Mouse (Mus musculus) liver, adult (tissue): ENCODE results near the gene Lexm.

Experiments used
- GATA4 ChIP-seq: IDR thresholded peaks from 2 replicates; pipeline ENCODE4 v1.6.1; 2014; ENCODE audit warnings: mild to moderate bottlenecking, low read length; ENCODE audit not compliant: insufficient replicate concordance

The Lexm gene

DNA sequence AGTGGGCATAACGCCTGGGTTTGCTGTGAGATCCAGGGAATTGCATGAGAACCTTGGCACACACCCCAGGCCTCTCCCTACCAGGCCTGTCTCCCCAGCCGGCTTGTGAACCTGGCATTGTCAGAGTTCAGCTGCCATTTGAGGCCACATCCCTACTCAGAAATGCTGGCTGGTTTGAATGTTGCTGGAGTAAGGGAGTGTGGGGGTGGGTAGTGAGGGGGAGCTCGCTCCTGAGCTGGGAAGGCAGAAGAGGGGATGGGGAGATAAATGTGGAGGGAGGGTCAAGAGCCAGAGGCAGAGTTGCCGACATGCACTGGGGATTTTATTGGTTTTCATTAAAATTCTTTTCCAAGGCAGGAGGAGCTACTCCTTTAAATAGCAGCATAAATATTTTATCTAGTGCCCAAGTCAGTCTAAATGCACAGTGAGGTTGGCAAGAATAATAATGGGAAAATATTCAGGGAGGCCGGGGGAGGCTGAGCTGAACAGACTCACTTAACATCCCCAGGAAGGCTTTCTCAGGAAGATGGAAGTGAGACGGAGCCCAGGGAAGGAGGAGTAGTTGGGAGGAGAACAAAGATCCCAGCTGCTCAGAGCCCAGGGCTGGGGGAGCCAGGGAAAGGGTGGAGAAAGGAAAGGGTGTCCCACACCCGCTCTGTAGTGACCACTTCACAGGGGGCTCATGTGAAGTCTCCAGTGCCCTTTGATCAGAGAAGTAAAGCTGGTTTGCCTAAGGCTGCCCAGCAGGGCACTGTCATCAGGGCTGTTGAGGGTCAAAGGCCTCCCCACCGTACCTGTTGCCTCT lies 16.4 kb upstream of the Lexm start:
- TF ChIP-seq GATA4 = no peak

DNA sequence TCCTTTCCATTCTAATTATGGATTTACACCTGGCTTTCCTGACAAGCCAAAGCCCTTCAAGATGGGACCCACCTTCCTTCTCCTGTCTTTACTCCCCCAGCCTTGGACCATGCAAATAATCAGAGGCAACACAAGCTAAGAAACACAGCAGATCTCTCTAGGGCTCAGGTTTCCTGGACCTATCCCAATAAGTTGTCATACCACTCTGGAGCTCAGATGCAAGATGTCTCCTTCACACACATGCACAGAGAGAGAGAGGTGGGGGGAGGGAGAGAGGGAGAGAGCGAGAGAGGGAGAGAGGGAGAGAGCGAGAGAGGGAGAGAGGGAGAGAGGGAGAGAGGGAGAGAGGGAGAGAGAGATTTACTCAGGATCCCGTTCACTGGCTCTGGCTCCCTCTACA lies 15.3 kb upstream of the Lexm start:
- no peak for TF ChIP-seq GATA4

DNA sequence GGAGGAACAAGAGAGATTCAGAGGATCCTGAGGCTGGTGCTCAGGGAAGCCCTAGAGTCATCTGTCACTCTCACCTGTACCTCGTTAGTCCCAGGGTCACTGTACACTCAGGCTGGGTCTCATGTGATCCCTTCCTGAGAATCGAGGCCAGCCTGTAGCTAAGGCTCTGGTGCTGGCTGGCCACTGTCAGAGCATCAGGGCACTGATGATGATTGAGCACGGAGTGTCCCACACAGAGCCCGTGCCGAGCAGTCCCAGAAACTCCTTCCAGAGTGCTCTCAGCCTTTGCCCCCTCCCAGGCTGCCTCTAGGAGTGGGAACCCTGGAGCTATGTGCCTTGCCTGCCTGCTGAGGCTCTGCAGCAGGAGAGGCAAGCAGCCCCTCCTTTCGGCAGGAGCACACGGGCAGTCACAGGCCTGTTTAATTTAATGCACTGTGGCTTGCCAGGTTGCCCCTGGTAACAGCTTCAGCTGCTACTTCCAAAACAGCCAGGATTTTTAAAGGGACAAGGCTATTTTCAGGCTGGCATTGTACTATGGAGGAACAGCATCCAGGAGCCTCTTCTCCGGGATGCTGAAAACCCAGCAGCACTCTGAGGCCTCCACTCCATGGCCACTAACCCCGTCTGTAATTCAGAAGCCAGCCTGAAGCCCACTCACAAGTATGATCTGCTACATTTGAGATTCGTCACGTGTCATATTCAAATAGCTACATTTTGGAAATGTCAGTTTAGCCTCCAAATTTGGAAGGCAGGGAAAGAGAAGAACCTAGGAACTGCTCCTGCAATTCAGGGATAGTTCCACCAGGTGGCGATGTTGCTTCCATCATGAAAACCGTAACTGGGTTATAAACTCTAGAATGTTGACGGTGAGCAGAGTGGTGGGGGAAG lies 13.5 kb upstream of the Lexm start:
- no peak for TF ChIP-seq GATA4

DNA sequence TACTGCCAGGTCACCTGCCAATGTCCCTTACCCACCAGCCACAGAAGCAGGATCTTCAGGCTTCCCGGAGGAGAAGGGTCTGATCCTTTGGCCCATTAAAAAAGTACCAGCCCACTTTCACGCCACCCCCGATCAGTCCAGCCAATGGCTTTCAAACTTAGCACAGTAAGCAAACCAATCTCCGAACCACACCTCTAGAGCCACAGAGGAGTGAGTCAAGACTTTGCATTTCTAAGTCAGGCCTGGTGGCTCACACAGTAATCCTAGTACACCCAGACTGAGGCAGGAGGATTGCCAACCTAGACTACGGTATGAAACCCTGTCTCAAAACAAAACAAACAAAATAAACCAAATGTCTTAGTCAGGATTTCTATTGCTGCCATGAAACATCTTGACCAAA lies 12.3 kb upstream of the Lexm start:
- TF ChIP-seq GATA4 = no peak

DNA sequence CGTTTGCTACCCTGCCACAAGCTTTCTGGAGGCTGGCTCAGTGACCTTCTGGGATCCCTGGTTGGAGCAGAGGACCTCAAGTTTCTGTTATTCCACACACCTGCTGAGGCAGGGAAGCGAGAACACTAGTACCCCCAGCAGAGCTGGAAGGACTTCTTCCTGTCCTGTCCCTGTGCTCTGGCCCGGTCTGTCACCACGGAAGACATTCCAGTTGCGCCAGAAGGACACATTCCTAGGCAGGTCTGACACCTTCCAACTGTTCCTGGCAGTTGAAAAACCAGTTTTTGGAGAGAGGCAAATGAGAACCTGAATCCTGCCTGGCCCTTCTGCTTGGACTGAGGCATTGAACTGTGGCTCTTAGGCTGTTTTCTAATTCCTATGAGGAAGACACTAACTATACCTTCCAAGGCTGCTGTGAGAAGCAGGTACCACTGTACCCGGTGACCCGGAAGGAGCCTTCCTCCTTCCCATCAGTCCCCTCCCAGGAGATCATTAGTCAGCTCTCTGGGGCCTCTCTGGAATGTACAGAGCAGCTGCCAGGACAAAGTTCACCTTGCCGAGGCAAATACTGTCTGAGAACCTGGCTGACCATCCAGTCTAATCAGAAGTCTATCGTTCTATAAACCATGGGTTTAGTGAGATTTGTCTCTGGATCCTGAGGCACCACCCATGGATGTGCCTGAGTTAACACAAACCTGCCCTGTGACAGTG lies 11.8 kb upstream of the Lexm start:
- no peak for TF ChIP-seq GATA4

DNA sequence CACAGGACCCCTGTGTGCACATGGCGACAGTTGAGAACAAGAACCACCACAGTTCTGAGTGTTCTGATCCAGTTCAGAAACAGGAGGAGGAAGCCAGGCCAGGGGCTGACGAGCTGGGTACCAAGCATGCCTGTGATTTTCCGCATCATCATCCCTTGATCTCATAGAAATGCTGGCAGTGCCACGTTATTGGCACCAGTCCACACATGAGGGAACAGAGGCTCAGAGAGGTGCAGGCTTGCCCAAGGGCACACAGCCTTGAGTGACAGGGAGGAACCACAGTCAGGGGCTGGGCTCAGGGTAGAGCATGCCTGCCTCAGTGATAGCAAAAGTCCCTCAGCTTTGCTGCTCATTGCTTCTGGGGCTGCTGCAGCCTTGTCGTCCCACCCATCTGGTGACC lies 10.8 kb upstream of the Lexm start:
- TF ChIP-seq GATA4 = no peak

DNA sequence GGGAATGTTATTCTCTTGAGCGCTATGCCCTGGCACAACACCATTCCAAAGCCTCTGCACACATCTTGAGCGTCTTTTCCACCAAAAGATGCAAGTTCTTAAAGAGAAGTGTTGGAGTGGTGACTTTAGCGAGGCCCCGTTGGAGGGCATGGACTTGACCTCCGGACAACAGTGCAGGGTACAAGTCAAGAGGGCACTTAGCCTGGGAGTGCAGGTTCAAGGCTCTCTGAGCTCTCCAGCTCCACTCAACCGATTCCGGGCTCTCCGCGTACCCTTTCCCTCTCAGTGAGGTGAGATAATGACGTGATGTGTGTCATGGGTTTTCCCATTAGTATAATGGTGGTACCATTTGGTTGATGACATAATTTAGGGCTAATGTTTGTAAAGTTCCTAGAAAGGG lies 7.2 kb upstream of the Lexm start:
- no peak for TF ChIP-seq GATA4

DNA sequence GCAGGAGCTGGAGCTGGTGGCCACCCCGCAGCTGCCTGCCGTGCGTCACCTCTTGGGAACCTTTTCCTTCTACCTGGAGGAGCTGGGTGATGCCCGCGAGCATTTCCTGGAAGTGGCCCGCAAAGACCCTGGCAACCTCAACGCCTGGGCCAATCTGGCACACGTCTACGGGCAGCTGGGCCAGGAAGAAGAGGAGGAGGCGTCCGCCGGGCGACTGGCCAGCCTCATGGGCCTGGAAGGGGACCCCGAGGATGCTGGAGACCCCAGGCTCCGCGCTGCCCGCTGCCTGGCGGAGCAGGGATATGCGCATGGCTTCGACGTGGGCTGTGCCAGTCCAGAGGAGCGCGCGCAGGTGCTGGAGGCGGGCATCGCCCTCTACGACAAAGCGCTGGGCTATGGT lies 5.7 kb upstream of the Lexm start:
- TF ChIP-seq GATA4 = no peak

DNA sequence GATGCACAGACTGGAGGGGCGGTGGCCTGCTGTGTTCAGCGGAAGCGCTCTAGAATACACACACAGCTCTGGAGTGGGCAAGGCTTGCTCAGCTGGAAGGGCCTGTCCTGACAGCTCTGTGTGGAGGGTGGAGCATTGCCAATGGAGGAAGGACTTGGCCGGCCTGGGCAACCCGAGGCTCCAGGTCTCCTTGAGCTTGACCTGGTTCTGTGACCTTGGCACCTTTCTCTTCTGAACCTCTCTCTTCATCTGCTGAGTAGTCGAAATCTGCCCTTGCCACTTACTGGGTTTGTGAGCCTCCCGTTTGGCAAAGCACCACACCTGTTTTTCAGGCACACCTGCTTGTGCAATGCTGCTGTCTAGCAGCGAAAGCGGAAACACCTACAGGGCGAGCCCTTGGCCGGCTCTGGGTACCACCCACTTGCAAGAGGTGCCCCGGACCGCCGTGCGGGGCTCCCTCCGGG lies 5.0 kb upstream of the Lexm start, which contains the start of gene Ttc22:
TSS of gene Ttc22 (plus strand) at position 403 of the 464 bp plus-strand sequence.
- TF ChIP-seq GATA4 = no peak

DNA sequence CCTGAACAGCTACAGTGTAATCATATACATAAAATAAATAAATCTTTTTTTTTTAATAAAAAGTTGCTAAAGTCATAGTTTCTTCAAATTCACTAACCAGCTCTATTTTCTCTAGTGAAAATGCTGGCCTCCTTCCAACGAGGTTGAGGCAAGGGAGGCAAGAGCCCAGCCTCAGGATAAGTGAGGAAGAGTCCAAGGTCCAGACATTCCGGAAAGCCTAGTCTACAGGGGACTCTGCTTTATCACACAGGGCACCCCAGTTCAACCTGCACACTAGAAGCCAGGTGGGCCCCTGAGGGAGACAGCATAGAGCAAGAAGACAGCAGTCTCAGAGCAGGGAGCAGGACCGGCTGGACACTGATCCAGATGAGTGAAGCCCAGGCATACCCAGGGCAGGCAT lies 4.4 kb upstream of the Lexm start:
- TF ChIP-seq GATA4 = no peak

DNA sequence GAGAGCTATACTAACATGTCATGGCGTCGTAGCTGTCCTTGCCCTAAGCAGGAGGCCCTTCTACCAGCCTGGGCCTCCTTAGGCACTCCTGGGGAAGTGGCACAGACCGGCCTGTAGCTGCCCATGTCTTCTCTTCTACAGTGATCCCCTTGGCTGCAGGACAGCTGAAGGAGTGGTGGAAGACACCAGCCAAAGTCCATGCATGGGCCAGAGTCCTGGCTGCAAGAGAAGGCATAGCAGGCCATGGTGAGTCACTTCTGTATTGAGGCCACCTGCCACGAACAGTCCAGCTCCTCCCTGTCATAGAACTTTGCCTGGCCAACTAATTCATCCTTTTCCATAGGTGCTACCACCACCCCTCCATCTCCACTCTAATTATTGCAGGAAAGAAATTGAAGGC lies 1.9 kb upstream of the Lexm start:
- TF ChIP-seq GATA4 = no peak

DNA sequence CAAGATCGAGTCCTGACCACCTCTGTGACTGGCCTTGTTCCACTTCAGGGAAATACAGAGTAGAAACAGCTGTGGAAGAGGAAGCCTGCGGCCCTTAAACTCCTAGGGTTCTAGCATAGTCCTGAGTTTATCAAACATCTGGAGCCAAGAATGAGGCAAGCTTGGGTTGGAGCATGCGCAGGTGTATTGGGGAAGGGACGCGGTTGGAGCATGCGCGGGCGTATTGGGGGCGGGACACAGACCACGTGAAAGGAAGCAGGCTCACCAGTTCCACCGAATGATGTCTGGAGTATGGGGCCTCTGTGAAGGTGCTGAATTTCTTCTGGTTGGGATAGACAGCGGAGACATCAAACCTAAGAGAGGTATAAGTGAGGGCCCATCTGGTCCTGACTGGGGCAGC lies 1.4 kb downstream of the Lexm start:
- TF ChIP-seq GATA4 = no peak

DNA sequence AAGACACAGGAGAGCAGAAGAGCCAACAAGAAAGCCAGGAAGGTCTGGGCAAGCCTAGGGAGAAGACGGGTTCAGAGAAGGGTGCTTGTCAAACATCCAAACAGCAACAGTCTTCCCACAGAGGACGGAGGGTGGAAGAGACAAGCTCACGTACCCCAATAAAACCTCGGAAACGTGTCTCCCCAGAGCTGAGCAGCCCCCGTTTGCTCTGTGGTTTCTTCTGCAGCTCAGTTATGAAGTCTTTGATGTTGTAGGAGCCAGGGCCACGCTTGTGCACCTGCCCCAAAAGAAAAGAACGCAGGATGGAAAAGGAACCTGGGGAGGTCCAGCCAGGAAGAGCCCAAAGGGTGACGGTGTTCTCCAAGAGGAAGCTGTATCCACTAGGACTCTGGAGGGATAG lies 2.2 kb downstream of the Lexm start:
- TF ChIP-seq GATA4 = no peak

DNA sequence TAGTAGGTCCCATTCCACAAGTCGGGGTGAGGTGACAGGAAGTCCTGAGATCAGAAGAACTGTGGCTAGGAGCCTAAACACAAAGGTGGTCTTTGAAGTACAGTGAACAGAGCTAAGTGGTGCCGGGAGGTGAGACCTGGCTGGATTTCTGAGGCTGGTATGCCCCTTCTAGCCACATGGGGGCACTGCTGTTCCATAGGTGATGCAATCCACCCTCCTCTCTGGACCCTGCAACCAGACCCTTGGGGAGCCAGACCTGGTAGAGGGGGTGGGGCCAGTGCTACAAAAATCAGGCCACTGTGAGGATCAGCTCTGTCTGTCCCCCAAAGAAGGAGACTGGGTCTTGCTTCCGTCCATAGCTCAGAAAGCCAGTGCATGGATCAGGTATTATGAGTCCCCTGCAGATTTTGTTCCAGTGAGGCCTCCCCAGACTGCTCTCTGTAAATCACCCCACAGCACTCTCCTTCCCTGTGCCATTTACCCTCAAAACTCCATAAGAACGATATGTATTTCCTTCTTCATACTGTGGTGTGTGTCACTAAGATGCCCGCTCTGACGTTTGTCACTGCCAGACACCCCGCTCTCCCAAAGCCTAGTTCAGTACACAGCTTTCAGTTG lies 2.8 kb downstream of the Lexm start:
- no peak for TF ChIP-seq GATA4

DNA sequence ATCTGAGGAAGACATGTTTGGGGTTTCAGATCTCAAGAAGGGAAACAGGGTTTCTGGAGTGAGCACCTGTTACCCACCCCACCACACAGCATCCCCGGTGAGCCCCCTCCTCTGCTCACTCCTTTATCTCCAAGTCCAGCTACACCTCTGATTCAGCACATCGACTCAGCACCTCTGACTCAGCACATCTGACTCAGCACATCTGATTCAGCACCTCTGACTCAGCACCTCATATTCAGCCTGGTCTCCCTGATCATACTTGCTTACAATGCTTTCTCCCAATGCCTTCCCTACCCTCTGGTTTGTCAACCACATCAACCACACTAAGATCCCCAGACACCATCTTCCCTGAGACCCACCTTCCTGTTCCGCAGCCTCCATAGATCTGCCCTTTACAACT lies 3.5 kb downstream of the Lexm start:
- TF ChIP-seq GATA4 = no peak
